Mouse (Mus musculus): ENCODE results near the gene Mgmt. TPM values are rescaled to one million over a fixed set of nuclear protein-coding genes. Genes with fewer than 3 reads are reported as not detected.

Mgmt gene
- polyA plus RNA-seq, 3 experiments from 2014 or later: 5.8 to 14.2 (median 10.3) TPM

- no peak for ATAC-seq
Measured at GRCm38 (mm10) chr7:137065408-137065807, 171.0 kb downstream of the Mgmt start.

GRCm38 (mm10) chr7:137066211-137066610 is 171.8 kb downstream of the Mgmt start:
- ATAC-seq: no peak

GRCm38 (mm10) chr7:137066997-137067396 is 172.6 kb downstream of the Mgmt start:
- ATAC-seq: no peak

- no peak for ATAC-seq
Measured at GRCm38 (mm10) chr7:137067758-137068157, 173.3 kb downstream of the Mgmt start.

DNA sequence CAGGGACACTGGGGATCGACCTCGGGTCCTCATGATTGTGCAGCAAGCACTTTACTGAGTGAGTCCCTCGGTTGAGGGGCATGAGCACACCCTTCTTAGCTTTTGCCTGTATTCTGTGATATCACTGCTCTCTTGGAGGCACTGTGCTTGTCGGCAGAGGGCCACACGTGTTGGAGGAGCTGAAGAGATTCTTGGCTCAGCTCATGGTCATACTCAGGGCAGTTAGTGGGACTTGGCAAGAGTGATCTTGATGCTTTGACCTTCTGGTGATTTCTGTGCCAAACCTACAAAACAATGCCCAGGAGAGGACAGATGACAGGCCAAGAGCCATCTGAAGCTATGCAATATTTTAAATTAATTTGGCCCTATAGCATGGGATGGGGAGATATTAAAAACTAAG is 174.4 kb downstream of the Mgmt start:
- ATAC-seq: no peak

- ATAC-seq: no peak
Measured at GRCm38 (mm10) chr7:137069768-137070167, 175.4 kb downstream of the Mgmt start.

DNA sequence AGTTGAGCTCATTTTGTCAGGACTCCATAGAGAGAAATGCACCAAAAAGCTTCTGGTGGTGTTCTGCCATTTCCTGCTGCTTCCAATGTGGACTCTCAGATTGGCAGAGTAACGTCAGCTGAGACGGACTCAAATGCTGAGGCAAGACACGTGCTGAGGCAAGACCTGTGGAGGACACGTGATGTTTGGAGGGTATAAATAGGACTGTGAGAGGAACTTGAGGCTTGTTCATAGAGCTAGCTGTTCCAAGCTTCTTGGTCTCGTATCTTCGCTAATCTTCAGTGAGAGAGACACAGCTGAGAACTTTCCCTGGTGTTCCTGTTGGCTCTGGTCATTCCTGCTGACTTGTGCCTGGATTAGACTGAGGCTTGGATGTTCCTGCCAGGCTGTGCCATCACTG is 176.9 kb downstream of the Mgmt start:
- ATAC-seq: no peak

GRCm38 (mm10) chr7:137073878-137074277 is 179.5 kb downstream of the Mgmt start:
- no peak for ATAC-seq

DNA sequence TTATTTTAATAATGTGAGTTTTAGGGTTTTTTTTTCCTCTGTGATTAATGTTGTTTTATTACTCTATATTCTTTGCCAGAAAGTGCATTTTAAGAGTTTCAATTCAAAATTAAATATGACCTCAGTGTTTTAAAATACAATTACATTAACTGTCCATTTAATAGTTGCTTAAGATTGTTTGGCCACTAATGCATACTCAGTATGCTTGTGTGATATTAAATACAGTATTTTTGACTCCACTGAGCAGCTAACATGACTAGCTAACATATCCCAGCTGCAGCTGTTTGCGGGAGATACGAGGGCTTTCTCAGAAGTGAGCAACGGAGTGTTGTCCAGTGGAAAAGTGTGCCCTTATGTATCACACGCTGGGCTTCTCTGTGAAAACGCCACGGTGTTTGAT is 179.9 kb downstream of the Mgmt start:
- ATAC-seq: no peak

DNA sequence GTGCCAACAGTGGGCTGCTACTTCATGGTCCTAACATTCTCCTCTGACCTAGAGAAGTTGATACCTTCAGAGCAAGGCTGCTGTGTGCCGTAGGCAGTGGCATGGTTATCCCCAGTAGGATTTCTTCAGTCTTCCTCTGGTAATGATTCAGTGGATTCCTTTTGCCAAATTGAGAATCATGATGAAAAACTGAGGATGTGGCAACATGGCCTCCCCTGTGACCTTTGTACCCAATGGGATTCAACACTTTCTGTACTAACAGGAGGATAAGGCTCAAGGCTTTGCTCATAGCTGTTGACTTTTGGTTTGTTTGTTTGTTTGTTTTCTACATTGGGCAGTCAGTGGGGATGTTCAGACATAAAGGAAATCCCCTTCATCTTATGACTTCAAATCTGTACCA is 180.9 kb downstream of the Mgmt start:
- ATAC-seq: no peak

DNA sequence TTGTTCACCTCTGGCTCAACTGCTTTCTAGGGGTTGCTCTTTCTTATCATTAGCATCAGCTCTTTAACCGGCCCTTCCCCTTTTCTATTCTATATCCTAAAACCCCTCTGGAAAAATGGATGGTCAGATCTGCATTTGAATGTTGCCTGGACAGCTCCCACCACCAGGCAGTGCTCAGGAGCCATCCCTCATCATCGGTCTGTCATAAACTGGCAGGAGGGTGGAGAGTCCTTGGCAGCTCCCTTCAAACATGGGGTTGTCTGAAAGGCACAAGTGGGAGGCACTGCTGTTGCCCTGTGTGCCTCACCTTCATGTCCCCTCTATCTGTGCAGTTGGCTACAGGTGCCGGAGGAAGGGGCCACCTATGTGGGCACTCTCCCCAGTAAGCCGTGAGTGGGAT is 185.8 kb downstream of the Mgmt start:
- ATAC-seq: no peak

DNA sequence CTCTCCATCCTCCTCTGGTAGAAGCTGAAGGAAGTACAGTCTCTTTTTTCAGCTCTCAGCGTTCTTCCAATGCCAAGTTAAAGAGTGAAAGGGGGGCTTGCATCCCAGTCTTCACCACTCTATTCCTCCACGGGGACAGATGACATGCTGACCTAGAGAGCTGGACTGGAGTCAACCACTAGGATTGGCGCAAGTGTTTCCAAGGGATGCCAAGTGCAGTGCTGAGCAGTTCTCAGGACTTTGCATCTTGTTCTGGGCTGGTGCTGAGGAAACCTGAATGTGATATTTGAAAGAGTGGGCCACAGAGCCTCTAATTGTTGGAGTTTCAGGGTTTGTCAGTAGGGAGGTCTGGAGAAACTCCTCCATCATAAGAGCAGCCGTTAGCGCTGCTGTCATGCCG is 187.8 kb downstream of the Mgmt start:
- no peak for ATAC-seq

DNA sequence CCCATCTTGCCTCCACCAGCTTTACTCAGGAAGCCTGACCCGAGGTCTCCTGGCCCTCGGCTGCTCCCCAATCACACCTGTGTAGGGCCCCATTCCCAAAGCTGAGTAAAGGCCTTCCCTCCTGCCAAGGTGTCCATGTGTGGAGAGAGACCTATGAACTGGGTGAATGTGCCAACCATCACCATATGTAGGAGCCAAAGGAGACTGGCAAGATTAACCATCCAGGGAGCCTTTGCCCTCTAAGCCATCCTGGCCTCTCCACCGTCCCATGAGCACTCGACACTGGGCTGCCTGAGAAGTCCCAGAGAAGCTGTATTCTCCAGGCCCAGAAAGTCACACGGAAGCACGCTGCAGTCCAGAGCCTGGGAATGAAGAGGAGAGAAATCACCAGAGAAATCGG is 190.2 kb downstream of the Mgmt start:
- ATAC-seq: no peak

GRCm38 (mm10) chr7:137085969-137086606 is 191.7 kb downstream of the Mgmt start:
- no peak for ATAC-seq

DNA sequence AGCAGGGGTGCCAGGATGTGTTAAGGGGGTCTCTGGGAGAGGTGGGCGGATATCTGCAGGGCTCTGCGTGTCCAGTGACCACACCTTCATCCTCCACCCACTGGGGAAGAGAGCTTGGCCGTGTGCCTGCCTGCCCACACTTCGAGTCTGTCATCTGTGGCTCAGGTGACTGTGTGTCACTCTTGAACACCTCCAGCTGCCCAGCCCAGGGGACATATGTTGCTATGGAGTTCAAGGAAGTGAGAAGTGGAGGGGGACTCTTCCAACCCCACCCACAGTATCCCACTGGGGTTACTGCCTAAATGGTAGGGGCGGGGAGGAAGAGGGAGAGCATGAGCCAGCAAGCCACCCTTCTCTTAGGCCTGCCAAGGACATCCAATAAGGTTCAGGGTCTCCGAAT is 192.7 kb downstream of the Mgmt start:
- ATAC-seq: no peak

DNA sequence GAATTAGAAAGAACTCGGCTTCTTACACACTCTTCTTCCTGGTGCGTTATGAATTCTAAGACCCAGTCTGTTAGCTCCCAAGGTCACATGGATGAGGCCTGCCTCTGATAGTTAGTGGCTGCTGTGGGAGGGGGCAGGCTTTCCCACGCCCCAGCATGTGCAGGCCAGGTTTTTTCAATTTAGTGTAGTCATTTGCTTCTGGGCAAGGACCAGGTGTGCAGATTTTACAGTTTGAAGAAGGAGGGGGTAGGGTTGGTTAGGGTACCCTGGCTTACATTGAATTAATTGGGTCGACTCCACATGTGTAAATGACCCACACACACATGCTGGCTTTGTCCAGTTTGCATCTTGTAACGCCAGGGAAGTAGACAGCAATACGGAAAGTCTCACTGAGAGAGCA is 193.7 kb downstream of the Mgmt start:
- no peak for ATAC-seq

DNA sequence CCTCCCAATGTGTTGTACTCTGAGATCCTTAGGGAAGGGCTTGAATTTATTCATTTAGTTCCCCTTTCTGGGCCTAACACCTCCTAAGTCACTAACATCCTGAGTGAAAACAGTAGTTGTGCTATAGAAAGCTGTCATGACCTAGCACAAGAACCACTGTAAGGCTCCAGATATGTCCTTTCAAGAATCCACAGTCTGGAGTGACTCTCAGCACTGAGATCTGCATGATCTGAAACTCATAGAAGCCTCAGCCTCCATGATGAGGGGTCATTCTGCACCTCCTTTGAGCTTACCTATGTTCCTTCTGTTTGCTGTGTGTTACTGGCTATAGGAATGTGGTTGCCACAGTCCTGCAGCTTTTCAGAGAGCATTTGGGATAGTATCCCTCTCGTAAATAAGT is 200.1 kb downstream of the Mgmt start:
- no peak for ATAC-seq

- ATAC-seq: no peak
Measured at GRCm38 (mm10) chr7:137095702-137096101, 201.3 kb downstream of the Mgmt start.

- no peak for ATAC-seq
Measured at GRCm38 (mm10) chr7:137099766-137100165, 205.4 kb downstream of the Mgmt start.

GRCm38 (mm10) chr7:137102606-137103195 is 208.3 kb downstream of the Mgmt start:
- no peak for ATAC-seq

DNA sequence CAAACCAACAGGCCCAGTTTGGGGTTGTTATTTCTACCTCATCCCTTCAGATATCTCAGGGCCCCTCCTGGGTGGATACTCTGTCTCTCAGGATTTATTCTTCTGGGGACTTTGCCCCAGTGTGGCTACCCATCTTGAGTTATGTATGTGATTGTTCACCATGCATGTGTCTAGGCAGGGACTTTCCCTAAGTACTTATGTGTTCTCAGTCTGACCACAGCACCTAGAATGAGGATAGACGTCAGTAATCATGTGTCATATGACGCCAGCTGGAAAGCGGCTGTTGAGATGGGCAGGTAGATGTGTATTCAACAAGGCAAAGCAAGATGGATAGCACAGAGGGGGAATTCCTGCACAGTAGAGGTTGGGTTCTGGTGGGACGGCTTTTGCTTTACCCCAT is 217.7 kb downstream of the Mgmt start:
- ATAC-seq: no peak

DNA sequence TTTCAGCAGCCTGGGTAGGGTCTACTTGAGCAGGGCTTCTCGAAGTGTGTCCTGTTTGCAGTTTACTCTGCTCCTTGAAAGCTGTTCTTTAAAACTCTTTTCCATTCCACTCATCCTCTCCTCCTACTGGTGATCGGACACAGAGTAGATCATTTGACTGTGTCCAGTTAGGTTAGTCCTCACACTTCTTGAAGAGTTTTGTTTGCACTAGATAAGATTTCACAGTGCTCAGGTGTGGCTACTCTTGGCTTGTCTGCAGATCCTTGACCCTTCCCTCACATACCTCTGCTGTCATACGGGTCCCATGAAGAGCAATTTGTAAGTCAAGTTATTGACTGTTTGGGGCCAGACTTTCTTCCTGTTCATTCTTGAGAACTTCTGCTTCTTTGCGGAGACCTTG is 221.8 kb downstream of the Mgmt start:
- no peak for ATAC-seq

- no peak for ATAC-seq
Measured at GRCm38 (mm10) chr7:137121243-137121858, 226.9 kb downstream of the Mgmt start.

DNA sequence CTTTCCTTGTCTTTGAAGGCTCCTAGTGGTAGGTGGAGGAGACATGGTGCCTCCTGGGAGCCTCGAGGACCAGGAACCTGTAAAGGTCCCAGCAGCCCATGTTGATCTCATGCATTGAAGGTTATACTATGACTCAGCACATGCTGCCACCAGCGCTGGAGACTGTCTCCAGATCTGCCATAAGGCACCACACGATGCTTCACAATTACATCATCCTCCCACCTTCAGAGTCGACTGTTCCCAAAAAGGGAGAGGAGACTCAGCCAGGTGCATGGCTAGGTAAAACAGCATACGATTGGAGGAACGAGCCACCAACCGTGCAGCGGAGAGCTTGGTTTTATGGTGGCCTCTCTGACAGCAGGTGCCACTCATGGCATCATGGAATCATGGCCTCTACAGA is 234.3 kb downstream of the Mgmt start:
- ATAC-seq: no peak

GRCm38 (mm10) chr7:137130211-137130610 is 235.8 kb downstream of the Mgmt start:
- no peak for ATAC-seq
